ENCODE assay signal across 23 mouse cellular contexts in the genomic region with DNA sequence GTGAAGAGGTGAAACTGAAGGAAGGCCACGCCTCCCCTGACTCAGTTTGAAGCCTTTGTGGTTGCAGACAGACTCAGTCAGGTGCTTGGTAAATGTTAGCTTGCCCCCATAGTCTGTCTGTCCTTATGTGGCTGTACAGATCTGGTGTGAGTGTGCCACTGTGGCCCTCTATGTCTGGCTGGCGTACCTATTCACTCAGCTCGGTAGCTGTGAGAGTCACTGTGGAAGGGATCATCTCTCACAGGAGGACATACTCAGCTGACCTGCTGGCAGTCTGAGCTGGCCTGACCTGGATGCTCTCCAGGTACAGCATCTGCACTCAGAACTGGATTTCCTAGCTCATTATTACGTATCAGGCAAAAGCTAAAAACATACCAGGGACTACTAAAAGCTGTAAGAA. TPM values are rescaled to one million over a fixed set of nuclear protein-coding genes. Genes with fewer than 3 reads are reported as not detected.
DNase-seq lines count a peak whose midpoint lies in the region; ATAC-seq lines count a peak whose summit lies in the region.
"Had no signal": no experiment of that assay in that cellular context is flagged by ENCODE, and none has a peak within 500 bp of the region (broad histone marks: within the 10 kb centered on the region; RNA-seq: fewer than 3 reads in every experiment).

No protein-coding gene starts in this region.

- no peak overlapping the region for H3K4me3 ChIP-seq in hindbrain, embryonic 12.5 days
- no peak overlapping the region for H3K4me3 ChIP-seq in hindbrain, embryonic 11.5 days (ENCODE audit: low read depth, low read length)
- H3K4me3 ChIP-seq: embryonic facial prominence, embryonic 13.5 days; erythroblast, embryonic 14.5 days; heart, embryonic 10.5 days; intestine, embryonic 15.5 days; layer of hippocampus, adult 2 months; myocyte had no signal

- no peaks in the 10 kb centered on the region for H3K36me3 ChIP-seq in hindbrain, embryonic 12.5 days
- no peaks in the 10 kb centered on the region for H3K36me3 ChIP-seq in hindbrain, embryonic 11.5 days (ENCODE audit: control insufficient read depth, insufficient read depth, low read length)
- H3K36me3 ChIP-seq: heart, embryonic 10.5 days; intestine, embryonic 15.5 days had no signal

- H3K9me3 ChIP-seq in hindbrain, embryonic 12.5 days (replicated peaks) = no peaks in the 10 kb centered on the region
- H3K9me3 ChIP-seq in hindbrain, embryonic 11.5 days (ENCODE audit: control insufficient read depth, low read length) = no peaks in the 10 kb centered on the region
- H3K9me3 ChIP-seq: embryonic facial prominence, embryonic 13.5 days; heart, embryonic 10.5 days; intestine, embryonic 15.5 days had no signal

- H3K27me3 ChIP-seq in hindbrain, embryonic 12.5 days = no peaks in the 10 kb centered on the region
- H3K27me3 ChIP-seq in hindbrain, embryonic 11.5 days (ENCODE audit: control insufficient read depth, insufficient read depth, low read length) = 0 out of 2 replicates have a peak, but pooled peaks cover 2% of the 10 kb centered on the region
- H3K27me3 ChIP-seq: embryonic facial prominence, embryonic 13.5 days; intestine, embryonic 15.5 days had no signal

- peaks cover 69% of the 10 kb centered on the region for H3K4me1 ChIP-seq in hindbrain, embryonic 12.5 days
- H3K4me1 ChIP-seq in hindbrain, embryonic 11.5 days (replicated peaks; ENCODE audit: control insufficient read depth, insufficient read depth, low read length) = peaks cover 19% of the 10 kb centered on the region

- ATAC-seq in hindbrain, embryonic 12.5 days (ENCODE audit: low FRiP score) = no peak
- ATAC-seq in hindbrain, embryonic 11.5 days (ENCODE audit: low FRiP score) = no peak
- ATAC-seq: intestine, embryonic 15.5 days had no signal

- H3K4me2 ChIP-seq in hindbrain, embryonic 12.5 days (replicated peaks) = no peak overlapping the region
- no peak overlapping the region for H3K4me2 ChIP-seq in hindbrain, embryonic 11.5 days (replicated peaks; ENCODE audit: low read depth, low read length)
- H3K4me2 ChIP-seq: embryonic facial prominence, embryonic 13.5 days; hindbrain, embryonic 14.5 days; intestine, embryonic 15.5 days had no signal

- H3K27ac ChIP-seq in hindbrain, embryonic 12.5 days = 0 out of 2 replicates have a peak overlapping the region, but pooled peaks have one; percentile 5
- H3K27ac ChIP-seq in hindbrain, embryonic 11.5 days (ENCODE audit: low read depth, low read length) = no peak overlapping the region
- H3K27ac ChIP-seq: embryonic facial prominence, embryonic 13.5 days; hindbrain, embryonic 14.5 days; intestine, embryonic 15.5 days; layer of hippocampus, adult 2 months had no signal

- 76% methylated on average over 4 of the region's 4 CpGs for WGBS in hindbrain, embryonic 12.5 days
- 79% methylated on average over 4 of the region's 4 CpGs for WGBS in hindbrain, embryonic 11.5 days

- no peak overlapping the region for H3K9ac ChIP-seq in hindbrain, embryonic 12.5 days
- H3K9ac ChIP-seq in hindbrain, embryonic 11.5 days (ENCODE audit: low read depth, low read length) = no peak overlapping the region
- H3K9ac ChIP-seq: hindbrain, embryonic 14.5 days; intestine, embryonic 15.5 days had no signal

- DNase-seq in cerebellum, adult 11-12 months = peak; percentile 74
- DNase-seq in cerebellum, adult 8-10 months = no peak
- DNase-seq in hindbrain, embryonic 11.5 days (ENCODE audit: low spot score) = no peak
- peak; percentile 71 for DNase-seq in brain, adult 2 months (ENCODE audit: low read depth, low spot score)
- DNase-seq in cerebellum, postnatal 25 days = peak; percentile 59 to 66
- DNase-seq in adrenal gland, adult 18-20 months (ENCODE audit: low spot score in 2 of 2) = no peak
- DNase-seq in adrenal gland, adult 8-10 months = no peak
- DNase-seq: adrenal gland, postnatal 25 days; embryo, embryonic 11 days; kidney, adult 8-10 months; kidney, postnatal 14 days; lung, postnatal 4 days; thymus, adult 18-20 months; thymus, postnatal 36 days had no signal

RNA-seq across cellular contexts. Expression of a gene that starts 33.4 kb away (rescaled TPM):
- polyA plus RNA-seq in hindbrain, embryonic 12.5 days (2016; fragmentation: Nextera tagmentation; extraction: Ambion mirVana) = 0.50 and 0.79 TPM in 2 replicates
- 0.42 and 0.51 TPM in 2 replicates for polyA plus RNA-seq in hindbrain, embryonic 11.5 days (2014; fragmentation: Nextera tagmentation; extraction: Ambion mirVana)
- under 1 TPM; 0.17 to 0.42 TPM for total RNA-seq in adrenal gland, adult 18-20 months (2021)
- under 1 TPM; 0.14 to 0.34 (median 0.15) TPM for total RNA-seq in adrenal gland, adult 8-10 months (2022)
- total RNA-seq: gastrocnemius, adult 8-10 months had no signal
- polyA plus RNA-seq: erythroblast, embryonic 14.5 days had no signal

Comparison
In these comparisons a context has a peak if more than half of its experiments do, and no peak if none do; other contexts are left out.
1. DNase-seq: peak in cerebellum, adult 11-12 months (single experiment), brain, adult 2 months (single experiment) and cerebellum, postnatal 25 days (2 of 2); none in cerebellum, adult 8-10 months (single experiment), hindbrain, embryonic 11.5 days (single experiment), adrenal gland, adult 18-20 months (0 of 2) and adrenal gland, adult 8-10 months (single experiment).